Mouse (Mus musculus) limb, embryonic 13.5 days (tissue): Measurements from ENCODE around the gene Tpcn2. TPM values are rescaled to one million over a fixed set of nuclear protein-coding genes. Genes with fewer than 3 reads are reported as not detected.

ENCODE experiments used
- ATAC-seq: fragments of 200-750 bp; cut with Nextera tagmentation; 2 replicates; pipeline ENCODE4 v1.8.0; 2017; ENCODE audit warnings: low read depth, moderate number of reproducible peaks, moderate TSS enrichment; ENCODE audit not compliant: low FRiP score
- H3K27ac ChIP-seq: fragments of 300-500 bp; sonication (generic); 2 replicates; pipeline ENCODE4 v1.5.1; 2015; ENCODE audit warnings: inconsistent platforms, mild to moderate bottlenecking, moderate library complexity
- H3K27me3 ChIP-seq: fragments of 300-500 bp; sonication (generic); 2 replicates; pipeline ENCODE4 v1.6.1; 2015; ENCODE audit warnings: mild to moderate bottlenecking, inconsistent platforms
- H3K36me3 ChIP-seq: fragments of 300-500 bp; sonication (generic); 2 replicates; pipeline ENCODE4 v1.6.1; 2015; ENCODE audit warnings: inconsistent platforms, mild to moderate bottlenecking, moderate library complexity
- H3K4me1 ChIP-seq: fragments of 300-500 bp; sonication (generic); 2 replicates; pipeline ENCODE4 v1.6.1; 2015; ENCODE audit warnings: inconsistent platforms
- H3K4me2 ChIP-seq: fragments of 300-500 bp; sonication (generic); replicated peaks from 2 replicates; pipeline ENCODE4 v1.6.1; 2015; ENCODE audit warnings: inconsistent platforms, mild to moderate bottlenecking, moderate library complexity
- H3K4me3 ChIP-seq: fragments of 300-500 bp; sonication (generic); 2 replicates; pipeline ENCODE4 v1.5.1; 2015; ENCODE audit warnings: moderate library complexity, mild to moderate bottlenecking, inconsistent platforms
- H3K9ac ChIP-seq: fragments of 300-500 bp; sonication (generic); 2 replicates; pipeline ENCODE4 v1.6.1; 2015; ENCODE audit warnings: mild to moderate bottlenecking, inconsistent platforms
- H3K9me3 ChIP-seq: fragments of 300-500 bp; sonication (generic); 2 replicates; pipeline ENCODE4 v1.6.1; 2016; ENCODE audit warnings: inconsistent platforms
- WGBS: fragments of 180-500 bp; shearing (Covaris S2); methylation state at CpG from one replicate; pipeline ENCODE4 v1.1.7; 2015; 5-methylcytosine and 5-hydroxymethylcytosine counted together
- polyA plus RNA-seq: library from polyadenylated mRNA; unstranded; fragments of >200 nt; fragmentation: Nextera tagmentation; extraction: Ambion mirVana; gene quantifications from 2 replicates; pipeline ENCODE4 v1.2.1, GENCODE M21; 2015

Gene Tpcn2
- 12.6 TPM in 2 replicates for polyA plus RNA-seq

GRCm38 (mm10) chr7:145283487-145284187 is at the start of gene Tpcn2:
Gene Tpcn2, minus strand, starts transcription at chr7:145284011.
- Histone ChIP-seq H3K27me3 (no peaks in the 10 kb centered on the region), H3K4me1 (peaks cover 20% of the 10 kb centered on the region), H3K4me2 (peak within 1 kb of the TSS; percentile 75), H3K4me3 (peak within 1 kb of the TSS; percentile 50), H3K9me3 (no peaks in the 10 kb centered on the region), H3K9ac (peak within 1 kb of the TSS; percentile 73), H3K36me3 (peaks cover 18% of the 10 kb centered on the region), H3K27ac (peak within 1 kb of the TSS; percentile 12; the same call in 1 of the 2 replicates)
- ATAC-seq = peak; percentile 96
- 4% methylated on average over 18 of the region's 18 CpGs for WGBS

GRCm38 (mm10) chr7:145332376-145333041 is 48.7 kb upstream of the Tpcn2 start:
- H3K9me3 ChIP-seq = no peaks in the 10 kb centered on the region
- H3K4me3 ChIP-seq = no peak overlapping the region
- H3K36me3 ChIP-seq = no peaks in the 10 kb centered on the region
- H3K4me1 ChIP-seq = peaks cover 60% of the 10 kb centered on the region
- H3K9ac ChIP-seq = no peak overlapping the region
- WGBS = 21% methylated on average over 1 of the region's 1 CpGs
- H3K4me2 ChIP-seq = no peak overlapping the region
- H3K27ac ChIP-seq = peak overlapping the region; percentile 73
- H3K27me3 ChIP-seq = no peaks in the 10 kb centered on the region
- peak; percentile 69 for ATAC-seq

GRCm38 (mm10) chr7:145330641-145331040 is 46.8 kb upstream of the Tpcn2 start:
- Histone ChIP-seq H3K27ac (peak overlapping the region; percentile 87), H3K4me3 (no peak overlapping the region), H3K36me3 (no peaks in the 10 kb centered on the region), H3K9me3 (no peaks in the 10 kb centered on the region), H3K9ac (no peak overlapping the region), H3K4me2 (no peak overlapping the region), H3K27me3 (no peaks in the 10 kb centered on the region), H3K4me1 (peaks cover 60% of the 10 kb centered on the region)
- no peak for ATAC-seq
- WGBS = 65% methylated on average over 2 of the region's 2 CpGs

- Histone ChIP-seq H3K9ac (no peak overlapping the region), H3K9me3 (no peaks in the 10 kb centered on the region), H3K36me3 (no peaks in the 10 kb centered on the region), H3K27ac (peak overlapping the region; percentile 87), H3K4me1 (peaks cover 57% of the 10 kb centered on the region), H3K4me3 (no peak overlapping the region), H3K4me2 (0 out of 2 replicates have a peak overlapping the region, but pooled peaks have one; percentile 5), H3K27me3 (no peaks in the 10 kb centered on the region)
- WGBS = 6% methylated on average over 2 of the region's 2 CpGs
- ATAC-seq = peak; percentile 44
Measured at GRCm38 (mm10) chr7:145329982-145330381, 46.2 kb upstream of the Tpcn2 start.

GRCm38 (mm10) chr7:145325697-145326096 is 41.9 kb upstream of the Tpcn2 start:
- H3K9ac ChIP-seq = no peak overlapping the region
- no peak for ATAC-seq
- no peaks in the 10 kb centered on the region for H3K27me3 ChIP-seq
- no peak overlapping the region for H3K4me2 ChIP-seq
- H3K9me3 ChIP-seq = no peaks in the 10 kb centered on the region
- H3K4me1 ChIP-seq = peaks cover 17% of the 10 kb centered on the region
- 34% methylated on average over 2 of the region's 2 CpGs for WGBS
- no peak overlapping the region for H3K27ac ChIP-seq
- no peaks in the 10 kb centered on the region for H3K36me3 ChIP-seq
- no peak overlapping the region for H3K4me3 ChIP-seq

- no peak overlapping the region for H3K9ac ChIP-seq
- no peak overlapping the region for H3K4me3 ChIP-seq
- H3K4me2 ChIP-seq = no peak overlapping the region
- no peaks in the 10 kb centered on the region for H3K4me1 ChIP-seq
- WGBS = 38% methylated on average over 4 of the region's 4 CpGs
- no peak for ATAC-seq
- no peaks in the 10 kb centered on the region for H3K9me3 ChIP-seq
- H3K27me3 ChIP-seq = no peaks in the 10 kb centered on the region
- H3K27ac ChIP-seq = no peak overlapping the region
- no peaks in the 10 kb centered on the region for H3K36me3 ChIP-seq
Measured at GRCm38 (mm10) chr7:145323607-145324006, 39.8 kb upstream of the Tpcn2 start.

- no peaks in the 10 kb centered on the region for H3K36me3 ChIP-seq
- H3K9me3 ChIP-seq = no peaks in the 10 kb centered on the region
- WGBS = 59% methylated on average over 3 of the region's 3 CpGs
- no peak overlapping the region for H3K4me3 ChIP-seq
- no peak overlapping the region for H3K4me2 ChIP-seq
- H3K4me1 ChIP-seq = no peaks in the 10 kb centered on the region
- no peak for ATAC-seq
- no peak overlapping the region for H3K9ac ChIP-seq
- no peaks in the 10 kb centered on the region for H3K27me3 ChIP-seq
- no peak overlapping the region for H3K27ac ChIP-seq
Measured at GRCm38 (mm10) chr7:145319481-145319880, 35.7 kb upstream of the Tpcn2 start.

GRCm38 (mm10) chr7:145317522-145317921 is 33.7 kb upstream of the Tpcn2 start:
- WGBS = 72% methylated on average over 4 of the region's 4 CpGs

GRCm38 (mm10) chr7:145314785-145315411 is 31.1 kb upstream of the Tpcn2 start, which contains the start of gene Mrgprd:
Gene Mrgprd, plus strand, starts transcription at chr7:145314835.
- WGBS = 90% methylated on average over 6 of the region's 6 CpGs
- no peak within 1 kb of the TSS for H3K27ac ChIP-seq

More at GRCm38 (mm10) chr7:145317522-145317921, 33.7 kb upstream of the Tpcn2 start:
- ATAC-seq = no peak
- Histone ChIP-seq H3K4me1 (no peaks in the 10 kb centered on the region), H3K9ac (no peak overlapping the region), H3K27me3 (no peaks in the 10 kb centered on the region), H3K4me2 (no peak overlapping the region), H3K27ac (no peak overlapping the region), H3K4me3 (no peak overlapping the region), H3K36me3 (no peaks in the 10 kb centered on the region), H3K9me3 (no peaks in the 10 kb centered on the region)

GRCm38 (mm10) chr7:145312137-145312536 is 28.3 kb upstream of the Tpcn2 start:
- no peaks in the 10 kb centered on the region for H3K4me1 ChIP-seq
- no peaks in the 10 kb centered on the region for H3K36me3 ChIP-seq
- no peak overlapping the region for H3K9ac ChIP-seq
- no peaks in the 10 kb centered on the region for H3K27me3 ChIP-seq
- no peak overlapping the region for H3K4me3 ChIP-seq
- H3K9me3 ChIP-seq = no peaks in the 10 kb centered on the region
- ATAC-seq = no peak
- 64% methylated on average over 3 of the region's 3 CpGs for WGBS
- H3K27ac ChIP-seq = no peak overlapping the region
- no peak overlapping the region for H3K4me2 ChIP-seq

More at GRCm38 (mm10) chr7:145314785-145315411, 31.1 kb upstream of the Tpcn2 start, which contains the start of gene Mrgprd:
- Histone ChIP-seq H3K9ac (no peak within 1 kb of the TSS), H3K9me3 (no peaks in the 10 kb centered on the region), H3K4me2 (no peak within 1 kb of the TSS), H3K4me3 (no peak within 1 kb of the TSS), H3K4me1 (no peaks in the 10 kb centered on the region), H3K36me3 (no peaks in the 10 kb centered on the region), H3K27me3 (no peaks in the 10 kb centered on the region)
- ATAC-seq = no peak

- Histone ChIP-seq H3K9me3 (no peaks in the 10 kb centered on the region), H3K27ac (no peak overlapping the region), H3K27me3 (no peaks in the 10 kb centered on the region), H3K9ac (no peak overlapping the region), H3K4me2 (no peak overlapping the region), H3K4me1 (no peaks in the 10 kb centered on the region), H3K36me3 (no peaks in the 10 kb centered on the region), H3K4me3 (no peak overlapping the region)
- ATAC-seq = no peak
- WGBS = 63% methylated on average over 5 of the region's 5 CpGs
Measured at GRCm38 (mm10) chr7:145310526-145310925, 26.7 kb upstream of the Tpcn2 start.

- no peak for ATAC-seq
- no peak overlapping the region for H3K4me2 ChIP-seq
- H3K4me1 ChIP-seq = no peaks in the 10 kb centered on the region
- no peak overlapping the region for H3K4me3 ChIP-seq
- H3K9me3 ChIP-seq = no peaks in the 10 kb centered on the region
- no peak overlapping the region for H3K27ac ChIP-seq
- no peak overlapping the region for H3K9ac ChIP-seq
- WGBS = 68% methylated on average over 1 of the region's 1 CpGs
- H3K36me3 ChIP-seq = no peaks in the 10 kb centered on the region
- no peaks in the 10 kb centered on the region for H3K27me3 ChIP-seq
Measured at GRCm38 (mm10) chr7:145309877-145310276, 26.1 kb upstream of the Tpcn2 start.
